Comparison of ENCODE assay signal across 7 mouse cellular contexts in the genomic region with DNA sequence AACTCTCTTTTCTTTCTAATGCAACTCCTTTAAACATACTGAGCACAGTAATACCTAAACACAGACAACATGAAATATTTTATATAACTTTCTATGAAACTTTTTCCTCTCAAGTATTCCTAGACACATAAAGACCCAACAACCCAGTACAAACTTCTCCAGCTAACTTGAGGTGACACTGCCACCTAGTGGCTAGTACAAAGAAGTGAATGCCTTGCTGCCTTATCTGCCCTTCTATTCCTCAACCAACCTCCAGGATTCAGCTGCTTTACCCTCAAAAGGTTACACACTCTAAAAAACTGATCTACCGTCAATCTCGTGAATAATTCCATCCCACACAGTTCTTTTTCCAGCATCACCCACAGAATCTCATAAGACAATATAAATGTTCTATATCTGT. TPM values are rescaled to one million over a fixed set of nuclear protein-coding genes. Genes with fewer than 3 reads are reported as not detected.
DNase-seq lines count a peak whose midpoint lies in the region; ATAC-seq lines count a peak whose summit lies in the region.

No protein-coding gene starts in this region.

- WGBS in neural tube, embryonic 11.5 days: 40% methylated on average over 2 of the region's 2 CpGs
- WGBS in intestine, embryonic 15.5 days: 25% methylated on average over 2 of the region's 2 CpGs
- WGBS in midbrain, embryonic 10.5 days: 36% methylated on average over 2 of the region's 2 CpGs

- no peaks in the 10 kb centered on the region for H3K4me1 ChIP-seq in neural tube, embryonic 11.5 days (ENCODE audit: control insufficient read depth, insufficient read depth, low read length)
- H3K4me1 ChIP-seq in intestine, embryonic 15.5 days (replicated peaks): no peaks in the 10 kb centered on the region
- no peaks in the 10 kb centered on the region for H3K4me1 ChIP-seq in midbrain, embryonic 10.5 days

- H3K27me3 ChIP-seq in neural tube, embryonic 11.5 days (ENCODE audit: control insufficient read depth, insufficient read depth, low read length): no peaks in the 10 kb centered on the region
- no peaks in the 10 kb centered on the region for H3K27me3 ChIP-seq in intestine, embryonic 15.5 days (replicated peaks)
- H3K27me3 ChIP-seq in midbrain, embryonic 10.5 days (ENCODE audit: low read depth, poor library complexity, severe bottlenecking): no peaks in the 10 kb centered on the region

- no peak overlapping the region for H3K27ac ChIP-seq in neural tube, embryonic 11.5 days (ENCODE audit: low read depth, low read length)
- no peak overlapping the region for H3K27ac ChIP-seq in intestine, embryonic 15.5 days
- no peak overlapping the region for H3K27ac ChIP-seq in midbrain, embryonic 10.5 days (replicated peaks)

- H3K4me3 ChIP-seq in neural tube, embryonic 11.5 days (ENCODE audit: low read depth, low read length): no peak overlapping the region
- H3K4me3 ChIP-seq in intestine, embryonic 15.5 days (replicated peaks): no peak overlapping the region
- H3K4me3 ChIP-seq in midbrain, embryonic 10.5 days: no peak overlapping the region

- H3K9me3 ChIP-seq in neural tube, embryonic 11.5 days (ENCODE audit: control insufficient read depth, low read length): no peaks in the 10 kb centered on the region
- H3K9me3 ChIP-seq in intestine, embryonic 15.5 days: no peaks in the 10 kb centered on the region
- no peaks in the 10 kb centered on the region for H3K9me3 ChIP-seq in midbrain, embryonic 10.5 days (replicated peaks)

- no peak overlapping the region for H3K9ac ChIP-seq in neural tube, embryonic 11.5 days (ENCODE audit: low read length)
- no peak overlapping the region for H3K9ac ChIP-seq in intestine, embryonic 15.5 days

- no peak for ATAC-seq in neural tube, embryonic 11.5 days (ENCODE audit: insufficient read depth, low FRiP score, low TSS enrichment)
- peak; percentile 61; the same call in 1 of the 2 replicates for ATAC-seq in intestine, embryonic 15.5 days

- no peaks in the 10 kb centered on the region for H3K36me3 ChIP-seq in neural tube, embryonic 11.5 days (ENCODE audit: control insufficient read depth, insufficient read depth, low read length)
- H3K36me3 ChIP-seq in intestine, embryonic 15.5 days: no peaks in the 10 kb centered on the region
- no peaks in the 10 kb centered on the region for H3K36me3 ChIP-seq in midbrain, embryonic 10.5 days

- peak; percentile 23 for DNase-seq in neural tube, embryonic 11.5 days (ENCODE audit: low spot score)
- DNase-seq in neural tube, embryonic 10.5 days (ENCODE audit: extremely low spot score, low spot score): no peak
- DNase-seq in Muller cell, postnatal 12 days (ENCODE audit: inconsistent ontology term): peak; percentile 30
- peak; percentile 55 for DNase-seq in embryo, embryonic 11 days
- DNase-seq in midbrain, embryonic 10.5 days (ENCODE audit: low spot score): peak; percentile 14
- DNase-seq in layer of hippocampus, adult 8-10 months (ENCODE audit: low spot score in 2 of 2): no peak

- H3K4me2 ChIP-seq in neural tube, embryonic 11.5 days (ENCODE audit: low read depth): no peak overlapping the region
- H3K4me2 ChIP-seq in intestine, embryonic 15.5 days (replicated peaks): no peak overlapping the region

RNA-seq across cellular contexts. Expression of gene Ccser2, which starts 16.4 kb away (rescaled TPM):
- polyA plus RNA-seq in neural tube, embryonic 11.5 days (2014; fragmentation: Nextera tagmentation; extraction: Ambion mirVana): 46.1 and 50.9 TPM in 2 replicates
- polyA plus RNA-seq in intestine, embryonic 15.5 days (2015; fragmentation: Nextera tagmentation; extraction: Ambion mirVana): 29.4 and 35.1 TPM in 2 replicates
- 24.6 and 27.3 TPM in 2 replicates for polyA plus RNA-seq in midbrain, embryonic 10.5 days (2016; fragmentation: Nextera tagmentation; extraction: Ambion mirVana)
- total RNA-seq in layer of hippocampus, adult 8-10 months (2022): 10 to 100 TPM; 76.2 to 95.9 (median 85.0) TPM

Comparison
In these comparisons a context has a peak if more than half of its experiments do, and no peak if none do; other contexts are left out.
1. DNase-seq: peak in neural tube, embryonic 11.5 days (single experiment), Muller cell, postnatal 12 days (single experiment), embryo, embryonic 11 days (single experiment) and midbrain, embryonic 10.5 days (single experiment); none in neural tube, embryonic 10.5 days (single experiment) and layer of hippocampus, adult 8-10 months (0 of 2).